Mouse (Mus musculus): ENCODE data around the gene Bcl11a. TPM values are rescaled to one million over a fixed set of nuclear protein-coding genes. Genes with fewer than 3 reads are reported as not detected.

Bcl11a gene
- polyA plus RNA-seq, 1 experiment from 2014 or later: 25.1 TPM

GRCm38 (mm10) chr11:24137891-24138290, 60.0 kb downstream of the Bcl11a start:
- no peak overlapping the region for H3K4me2 ChIP-seq
- no peaks in the 10 kb centered on the region for H3K27me3 ChIP-seq (replicated peaks)
- H3K27ac ChIP-seq: no peak overlapping the region
- no peak for ATAC-seq (ENCODE audit: insufficient read depth, low FRiP score, low read depth)
- H3K4me3 ChIP-seq (replicated peaks): no peak overlapping the region
- no peak overlapping the region for H3K9ac ChIP-seq
- H3K4me1 ChIP-seq: peaks cover 11% of the 10 kb centered on the region; the same call in 1 of the 2 replicates
- WGBS: 91% methylated on average over 2 of the region's 2 CpGs
- no peaks in the 10 kb centered on the region for H3K9me3 ChIP-seq
- H3K36me3 ChIP-seq: no peaks in the 10 kb centered on the region; the same call in 1 of the 2 replicates

GRCm38 (mm10) chr11:24138600-24139375, 60.9 kb downstream of the Bcl11a start:
- H3K27ac ChIP-seq: no peak overlapping the region
- ATAC-seq (ENCODE audit: insufficient read depth, low FRiP score, low read depth): no peak
- no peak overlapping the region for H3K4me3 ChIP-seq (replicated peaks)
- H3K4me1 ChIP-seq: peaks cover 11% of the 10 kb centered on the region; the same call in 1 of the 2 replicates
- no peaks in the 10 kb centered on the region for H3K9me3 ChIP-seq
- H3K9ac ChIP-seq: no peak overlapping the region
- 77% methylated on average over 9 of the region's 9 CpGs for WGBS
- H3K27me3 ChIP-seq (replicated peaks): no peaks in the 10 kb centered on the region
- H3K36me3 ChIP-seq: no peaks in the 10 kb centered on the region; the same call in 1 of the 2 replicates
- no peak overlapping the region for H3K4me2 ChIP-seq

GRCm38 (mm10) chr11:24139432-24139831, 61.6 kb downstream of the Bcl11a start:
- Histone ChIP-seq H3K9ac (no peak overlapping the region), H3K27ac (no peak overlapping the region), H3K4me3 (replicated peaks) (no peak overlapping the region), H3K4me2 (no peak overlapping the region), H3K4me1 (peaks cover 11% of the 10 kb centered on the region; the same call in 1 of the 2 replicates), H3K36me3 (no peaks in the 10 kb centered on the region; the same call in 1 of the 2 replicates), H3K27me3 (replicated peaks) (no peaks in the 10 kb centered on the region), H3K9me3 (no peaks in the 10 kb centered on the region)
- ATAC-seq (ENCODE audit: insufficient read depth, low FRiP score, low read depth): no peak
- 53% methylated on average over 6 of the region's 6 CpGs for WGBS

- no peak for ATAC-seq (ENCODE audit: insufficient read depth, low FRiP score, low read depth)
- WGBS: 92% methylated on average over 2 of the region's 2 CpGs
- H3K4me1 ChIP-seq: peaks cover 11% of the 10 kb centered on the region; the same call in 1 of the 2 replicates
These were observed 62.1 kb downstream of the Bcl11a start for GRCm38 (mm10) chr11:24139952-24140351.

GRCm38 (mm10) chr11:24140948-24141347, 63.1 kb downstream of the Bcl11a start:
- Histone ChIP-seq H3K4me1 (peaks cover 10% of the 10 kb centered on the region; the same call in 1 of the 2 replicates), H3K4me2 (no peak overlapping the region), H3K4me3 (replicated peaks) (no peak overlapping the region), H3K36me3 (no peaks in the 10 kb centered on the region; the same call in 1 of the 2 replicates), H3K27me3 (replicated peaks) (no peaks in the 10 kb centered on the region), H3K9ac (no peak overlapping the region), H3K9me3 (no peaks in the 10 kb centered on the region), H3K27ac (no peak overlapping the region)
- 82% methylated on average over 2 of the region's 2 CpGs for WGBS
- no peak for ATAC-seq (ENCODE audit: insufficient read depth, low FRiP score, low read depth)

More at GRCm38 (mm10) chr11:24139952-24140351, 62.1 kb downstream of the Bcl11a start:
- Histone ChIP-seq H3K36me3 (no peaks in the 10 kb centered on the region; the same call in 1 of the 2 replicates), H3K9ac (no peak overlapping the region), H3K4me3 (replicated peaks) (no peak overlapping the region), H3K27ac (no peak overlapping the region), H3K27me3 (replicated peaks) (no peaks in the 10 kb centered on the region), H3K4me2 (no peak overlapping the region), H3K9me3 (no peaks in the 10 kb centered on the region)

- Histone ChIP-seq H3K9me3 (no peaks in the 10 kb centered on the region), H3K4me1 (peaks cover 8% of the 10 kb centered on the region), H3K27ac (no peak overlapping the region), H3K27me3 (replicated peaks) (no peaks in the 10 kb centered on the region), H3K36me3 (no peaks in the 10 kb centered on the region; the same call in 1 of the 2 replicates), H3K4me3 (replicated peaks) (no peak overlapping the region), H3K9ac (no peak overlapping the region), H3K4me2 (no peak overlapping the region)
- ATAC-seq (ENCODE audit: insufficient read depth, low FRiP score, low read depth): no peak
- 69% methylated on average over 10 of the region's 10 CpGs for WGBS
These were observed 63.8 kb downstream of the Bcl11a start for GRCm38 (mm10) chr11:24141479-24142251.

- H3K9me3 ChIP-seq: no peaks in the 10 kb centered on the region
- 58% methylated on average over 9 of the region's 9 CpGs for WGBS
- H3K27me3 ChIP-seq (replicated peaks): no peaks in the 10 kb centered on the region
- H3K36me3 ChIP-seq: no peaks in the 10 kb centered on the region; the same call in 1 of the 2 replicates
- ATAC-seq (ENCODE audit: insufficient read depth, low FRiP score, low read depth): no peak
- no peak overlapping the region for H3K9ac ChIP-seq
- no peak overlapping the region for H3K4me2 ChIP-seq
- H3K4me3 ChIP-seq (replicated peaks): no peak overlapping the region
- H3K27ac ChIP-seq: no peak overlapping the region
- H3K4me1 ChIP-seq: peaks cover 7% of the 10 kb centered on the region
These were observed 64.5 kb downstream of the Bcl11a start for GRCm38 (mm10) chr11:24142316-24142715.

GRCm38 (mm10) chr11:24144159-24144946, 66.5 kb downstream of the Bcl11a start:
- H3K9me3 ChIP-seq: no peaks in the 10 kb centered on the region
- H3K27me3 ChIP-seq (replicated peaks): no peaks in the 10 kb centered on the region
- H3K4me1 ChIP-seq: peaks cover 7% of the 10 kb centered on the region
- H3K9ac ChIP-seq: no peak overlapping the region
- H3K4me2 ChIP-seq: no peak overlapping the region
- ATAC-seq (ENCODE audit: insufficient read depth, low FRiP score, low read depth): no peak
- no peaks in the 10 kb centered on the region; the same call in 1 of the 2 replicates for H3K36me3 ChIP-seq
- WGBS: 76% methylated on average over 16 of the region's 16 CpGs
- H3K27ac ChIP-seq: no peak overlapping the region
- H3K4me3 ChIP-seq (replicated peaks): no peak overlapping the region

- no peak overlapping the region for H3K9ac ChIP-seq
- no peak overlapping the region for H3K27ac ChIP-seq
- H3K4me2 ChIP-seq: no peak overlapping the region
- H3K9me3 ChIP-seq: no peaks in the 10 kb centered on the region
- H3K36me3 ChIP-seq: no peaks in the 10 kb centered on the region; the same call in 1 of the 2 replicates
- no peak for ATAC-seq (ENCODE audit: insufficient read depth, low FRiP score, low read depth)
- peaks cover 7% of the 10 kb centered on the region for H3K4me1 ChIP-seq
- H3K27me3 ChIP-seq (replicated peaks): no peaks in the 10 kb centered on the region
- H3K4me3 ChIP-seq (replicated peaks): no peak overlapping the region
- 71% methylated on average over 4 of the region's 4 CpGs for WGBS
These were observed 68.2 kb downstream of the Bcl11a start for GRCm38 (mm10) chr11:24146034-24146433.

- Histone ChIP-seq H3K4me1 (peaks cover 7% of the 10 kb centered on the region), H3K4me2 (no peak overlapping the region), H3K27ac (no peak overlapping the region), H3K9ac (no peak overlapping the region), H3K27me3 (replicated peaks) (no peaks in the 10 kb centered on the region), H3K9me3 (no peaks in the 10 kb centered on the region), H3K36me3 (no peaks in the 10 kb centered on the region; the same call in 1 of the 2 replicates), H3K4me3 (replicated peaks) (no peak overlapping the region)
- no peak for ATAC-seq (ENCODE audit: insufficient read depth, low FRiP score, low read depth)
- 88% methylated on average over 1 of the region's 1 CpGs for WGBS
These were observed 68.6 kb downstream of the Bcl11a start for GRCm38 (mm10) chr11:24146437-24146836.

GRCm38 (mm10) chr11:24147698-24148097, 69.8 kb downstream of the Bcl11a start:
- no peaks in the 10 kb centered on the region for H3K36me3 ChIP-seq
- H3K9ac ChIP-seq: no peak overlapping the region
- H3K4me2 ChIP-seq: no peak overlapping the region
- H3K4me1 ChIP-seq: peaks cover 3% of the 10 kb centered on the region; the same call in 1 of the 2 replicates
- no peaks in the 10 kb centered on the region for H3K9me3 ChIP-seq
- no peaks in the 10 kb centered on the region for H3K27me3 ChIP-seq (replicated peaks)
- no peak for ATAC-seq (ENCODE audit: insufficient read depth, low FRiP score, low read depth)
- H3K4me3 ChIP-seq (replicated peaks): no peak overlapping the region
- no peak overlapping the region for H3K27ac ChIP-seq
- WGBS: 70% methylated on average over 6 of the region's 6 CpGs
